Mouse (Mus musculus) embryonic fibroblast, embryonic 13.5 days (primary cell): ENCODE measurements around the gene Twist1. TPM values are rescaled to one million over a fixed set of nuclear protein-coding genes. Genes with fewer than 3 reads are reported as not detected.
A peak's percentile ranks its signal among the peaks of the same experiment; 100 is the strongest.

Source experiments
- H3K27ac ChIP-seq: 2 replicates; pipeline ENCODE4 v1.5.1; 2012; ENCODE audit warnings: low read length, control low read depth, inconsistent platforms; ENCODE audit not compliant: insufficient read depth
- H3K4me1 ChIP-seq: 2 replicates; pipeline ENCODE4 v1.6.1; 2011; ENCODE audit warnings: low read length; ENCODE audit not compliant: control insufficient read depth, insufficient read depth
- H3K4me3 ChIP-seq: 2 replicates; pipeline ENCODE4 v1.5.1; 2011; ENCODE audit warnings: mild to moderate bottlenecking, control low read depth, low read length; ENCODE audit not compliant: insufficient read depth
- CTCF ChIP-seq: IDR thresholded peaks from 2 replicates; pipeline ENCODE4 v1.5.1; 2011; ENCODE audit warnings: mild to moderate bottlenecking, control low read depth, low read length, moderate library complexity, borderline replicate concordance; ENCODE audit not compliant: insufficient read depth
- POLR2A ChIP-seq: IDR thresholded peaks from 2 replicates; pipeline ENCODE4 v1.6.1; 2011; ENCODE audit warnings: low read depth, mild to moderate bottlenecking, control low read depth, low read length, moderate library complexity
- polyA plus RNA-seq: library from polyadenylated mRNA; stranded (reverse); fragments of >200 nt; gene quantifications from 2 replicates; pipeline ENCODE4 v1.2.4, GENCODE M21; 2011; ENCODE audit warnings: low read depth; ENCODE audit not compliant: missing spikeins, insufficient read length

The Twist1 gene
- polyA plus RNA-seq, 1 experiment: 73.5 TPM

- Histone ChIP-seq H3K27ac (peak overlapping the region; percentile 45), H3K4me1 (peaks cover 17% of the 10 kb centered on the region), H3K4me3 (peak overlapping the region; percentile 19)
- TF ChIP-seq CTCF (no peak), POLR2A (no peak)
Measured at GRCm38 (mm10) chr12:33966490-33967415, 9.3 kb downstream of the Twist1 start.

DNA sequence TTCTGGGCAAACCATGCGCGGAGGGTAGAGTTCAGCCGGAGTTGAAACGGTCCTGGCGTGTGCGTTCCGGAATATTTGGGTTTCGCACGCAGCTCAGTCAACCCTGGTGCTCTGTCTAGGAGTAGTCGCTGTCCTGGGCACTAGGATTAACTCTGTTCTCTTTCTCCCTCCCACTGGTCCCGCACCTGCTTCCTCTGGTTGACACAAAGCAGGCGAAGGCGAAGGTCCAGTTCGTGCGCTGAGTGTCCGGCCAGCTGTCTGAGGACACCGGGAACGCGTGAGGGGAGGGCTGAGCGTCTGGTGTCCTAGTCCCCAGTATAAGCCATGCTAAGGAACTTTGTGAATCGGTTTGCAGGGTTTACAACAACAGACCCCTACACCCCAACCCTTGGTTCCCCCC is 10.0 kb downstream of the Twist1 start:
- TF ChIP-seq POLR2A: 0 out of 2 replicates have a peak, but pooled peaks have one; percentile 13
- no peak for TF ChIP-seq CTCF
- Histone ChIP-seq H3K27ac (0 out of 2 replicates have a peak overlapping the region, but pooled peaks have one; percentile 8), H3K4me1 (peaks cover 17% of the 10 kb centered on the region), H3K4me3 (peak overlapping the region; percentile 19)

GRCm38 (mm10) chr12:33968041-33968897 is 10.8 kb downstream of the Twist1 start:
- H3K4me1 ChIP-seq: peaks cover 12% of the 10 kb centered on the region

DNA sequence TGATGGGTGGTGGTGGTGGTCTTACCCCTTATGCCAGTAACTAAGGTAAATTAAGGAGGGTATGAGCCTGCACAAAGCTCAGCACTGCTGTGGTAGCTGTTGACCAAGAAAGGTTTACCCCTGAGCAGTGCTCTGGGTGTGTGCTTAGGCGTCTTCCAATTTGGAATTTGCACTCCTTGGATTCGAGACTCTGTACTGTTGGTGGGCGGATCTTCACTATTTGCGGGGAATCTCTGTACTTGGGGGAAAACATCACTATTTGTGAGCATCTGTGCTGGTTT is 11.4 kb downstream of the Twist1 start:
- TF ChIP-seq CTCF (no peak), POLR2A (no peak)
- H3K4me3 ChIP-seq: no peak overlapping the region
- H3K27ac ChIP-seq: no peak overlapping the region
- peaks cover 8% of the 10 kb centered on the region; the same call in 1 of the 2 replicates for H3K4me1 ChIP-seq

More at GRCm38 (mm10) chr12:33968041-33968897, 10.8 kb downstream of the Twist1 start:
- TF ChIP-seq POLR2A (no peak), CTCF (no peak)
- no peak overlapping the region for H3K27ac ChIP-seq
- peak overlapping the region; percentile 8; the same call in 1 of the 2 replicates for H3K4me3 ChIP-seq

DNA sequence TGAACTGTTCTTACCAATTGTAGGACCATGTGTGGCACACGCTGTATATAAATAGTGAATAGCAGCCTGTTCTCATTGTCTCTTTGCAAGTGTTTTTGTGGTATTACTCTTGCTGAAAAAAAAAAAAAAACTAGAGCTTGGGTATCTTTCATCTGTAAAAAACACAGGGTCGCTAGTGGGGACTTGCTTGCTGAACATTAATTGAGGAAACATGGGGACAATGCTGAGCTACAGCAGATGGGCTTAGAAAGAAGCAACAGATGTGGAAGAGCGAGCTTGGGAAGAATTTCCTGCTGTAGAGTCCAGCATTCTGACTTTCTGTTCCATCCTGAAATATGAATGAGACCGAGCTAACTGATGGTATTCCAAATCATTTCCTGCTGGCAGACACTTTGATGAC is 22.7 kb downstream of the Twist1 start:
- H3K4me3 ChIP-seq: no peak overlapping the region
- H3K27ac ChIP-seq: no peak overlapping the region
- no peak for TF ChIP-seq POLR2A
- TF ChIP-seq CTCF: no peak
- peaks cover 3% of the 10 kb centered on the region; the same call in 1 of the 2 replicates for H3K4me1 ChIP-seq

DNA sequence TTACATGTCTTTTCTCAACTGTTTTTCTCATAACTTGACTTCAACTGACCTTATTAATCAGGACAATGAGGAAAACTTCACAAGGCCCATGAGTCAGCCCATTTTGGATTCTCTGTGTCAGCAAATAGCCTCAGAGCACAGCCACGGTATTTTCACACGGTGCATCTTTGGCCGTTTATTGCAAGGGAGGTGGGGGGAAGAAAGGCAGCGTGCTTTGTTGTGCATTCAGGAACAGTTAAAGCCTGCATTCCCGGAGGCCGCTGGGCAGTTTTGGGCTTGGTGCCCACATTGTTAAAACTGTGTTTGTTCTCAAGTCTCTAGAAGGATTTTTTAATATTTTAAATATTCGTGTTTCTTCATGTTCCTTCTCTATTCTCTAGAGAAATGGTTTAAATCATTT is 24.0 kb downstream of the Twist1 start:
- no peak overlapping the region for H3K4me3 ChIP-seq
- no peak overlapping the region for H3K27ac ChIP-seq
- H3K4me1 ChIP-seq: peaks cover 3% of the 10 kb centered on the region; the same call in 1 of the 2 replicates
- TF ChIP-seq POLR2A (no peak), CTCF (no peak)

DNA sequence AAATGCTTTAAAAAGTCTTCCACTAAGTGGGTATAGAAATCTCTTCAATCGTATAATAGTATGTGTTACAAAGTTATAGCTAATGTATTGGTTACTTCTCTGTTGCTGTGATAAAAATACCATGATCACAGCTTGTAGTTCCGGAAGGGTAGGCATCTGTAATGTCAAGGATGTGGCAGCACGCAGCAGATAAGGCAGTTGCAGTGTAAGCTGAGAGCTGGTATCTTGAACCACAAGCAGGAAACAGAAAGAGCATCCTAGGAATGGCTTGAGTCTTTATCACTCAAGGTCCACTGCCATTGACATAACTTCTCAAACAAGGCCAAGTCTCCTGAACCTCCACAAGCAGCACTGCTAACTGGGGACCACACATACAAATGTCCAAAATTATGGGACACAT is 35.7 kb downstream of the Twist1 start:
- H3K4me1 ChIP-seq: no peaks in the 10 kb centered on the region

More for the DNA sequence above, 35.7 kb downstream of the Twist1 start:
- TF ChIP-seq POLR2A (no peak), CTCF (no peak)
- Histone ChIP-seq H3K27ac (no peak overlapping the region), H3K4me3 (no peak overlapping the region)

Other genes starting within 250 kb of the Twist1 start
- not detected in 2 replicates for gene Ferd3l, start 29.2 kb upstream of the Twist1 start, polyA plus RNA-seq